In the genomic region with DNA sequence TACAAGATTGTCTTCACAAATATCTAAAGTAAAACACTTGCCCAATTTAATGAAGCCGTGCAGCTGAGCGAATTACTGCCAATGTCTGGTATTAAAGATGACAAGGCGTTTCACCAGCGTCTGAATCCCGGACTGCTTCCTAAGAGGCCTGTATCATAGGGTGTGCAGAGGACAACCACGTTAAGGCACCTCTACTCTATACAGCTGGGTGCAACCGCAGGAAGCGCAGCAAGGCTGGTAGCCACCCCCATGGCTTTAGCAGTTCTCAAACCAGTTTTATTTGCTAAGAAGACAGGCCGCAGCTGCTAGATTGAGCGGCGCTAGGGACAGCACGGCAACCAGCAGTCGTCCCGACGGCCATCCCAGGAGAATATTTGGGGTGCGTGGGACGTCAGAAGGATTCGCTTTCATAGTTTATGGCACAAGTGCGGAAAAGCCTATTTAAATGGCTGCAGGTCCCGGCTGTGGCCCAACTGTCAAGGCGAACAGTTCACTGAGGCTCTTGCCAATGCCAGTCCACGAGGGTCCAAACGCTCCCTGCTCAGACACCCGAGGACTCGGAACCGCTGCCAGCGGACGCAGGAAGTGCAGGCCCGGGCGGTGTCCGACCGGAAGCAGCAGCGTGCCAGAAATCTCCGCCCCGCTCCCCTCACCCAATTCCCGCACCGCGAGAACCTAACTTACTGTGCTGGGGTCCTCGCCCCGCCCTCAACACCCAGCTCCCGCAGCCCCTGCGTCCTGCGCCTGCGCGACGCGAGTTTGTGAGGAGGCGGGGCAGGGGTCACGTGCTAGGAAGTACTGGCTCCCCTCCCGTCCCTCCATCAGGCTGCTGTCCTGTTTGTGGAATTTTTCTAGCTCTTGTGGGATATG, we compare ENCODE assay signal across 8 mouse cellular contexts. TPM values are rescaled to one million over a fixed set of nuclear protein-coding genes. Genes with fewer than 3 reads are reported as not detected.
A peak's percentile ranks its signal among the peaks of the same experiment; 100 is the strongest.
DNase-seq lines count a peak whose midpoint lies in the region; ATAC-seq lines count a peak whose summit lies in the region.

TSS of gene Rfesd (minus strand) at position 746 of the 870 bp plus-strand sequence.

- H3K4me3 ChIP-seq in hindbrain, embryonic 11.5 days (ENCODE audit: low read depth, low read length), result peak within 1 kb of the TSS; percentile 77

- no peaks in the 10 kb centered on the region for H3K27me3 ChIP-seq in hindbrain, embryonic 11.5 days (ENCODE audit: control insufficient read depth, insufficient read depth, low read length)

- H3K4me2 ChIP-seq in hindbrain, embryonic 11.5 days (replicated peaks; ENCODE audit: low read depth, low read length), result peak within 1 kb of the TSS; percentile 77

- H3K9me3 ChIP-seq in hindbrain, embryonic 11.5 days (ENCODE audit: control insufficient read depth, low read length), result no peaks in the 10 kb centered on the region

- peak within 1 kb of the TSS; percentile 87 for H3K27ac ChIP-seq in hindbrain, embryonic 11.5 days (ENCODE audit: low read depth, low read length)

- WGBS in hindbrain, embryonic 11.5 days, result 2% methylated on average over 47 of the region's 50 CpGs

- no peaks in the 10 kb centered on the region for H3K4me1 ChIP-seq in hindbrain, embryonic 11.5 days (replicated peaks; ENCODE audit: control insufficient read depth, insufficient read depth, low read length)

- no peaks in the 10 kb centered on the region for H3K36me3 ChIP-seq in hindbrain, embryonic 11.5 days (ENCODE audit: control insufficient read depth, insufficient read depth, low read length)

- ATAC-seq in hindbrain, embryonic 11.5 days (ENCODE audit: low FRiP score), result peak; percentile 100

- DNase-seq in MN1 (ENCODE audit: low spot score), result peak; percentile 98
- peak; percentile 96 for DNase-seq in cerebellum, adult 9-10 months
- peak; percentile 95 to 96 for DNase-seq in frontal cortex, adult 2 months (ENCODE audit: extremely low spot score in 1 of 2, low spot score in 1 of 2)
- peak; percentile 99 for DNase-seq in hindbrain, embryonic 11.5 days (ENCODE audit: low spot score)
- peak; percentile 95 to 98 for DNase-seq in layer of hippocampus, postnatal 10 days (ENCODE audit: low spot score in 2 of 2)
- peak; percentile 99 for DNase-seq in lung, postnatal 10 days
- DNase-seq in ovary, postnatal 36 days (ENCODE audit: low spot score), result peak; percentile 98
- DNase-seq in thymus, postnatal 25 days, result peak; percentile 98

- peak within 1 kb of the TSS; percentile 94 for H3K9ac ChIP-seq in hindbrain, embryonic 11.5 days (ENCODE audit: low read depth, low read length)

RNA-seq across cellular contexts. Expression of gene Rfesd, which starts in this region (rescaled TPM):
- polyA plus RNA-seq in frontal cortex, adult 2 months (2012; rRNA removed), result 13.6 and 16.6 TPM in 2 replicates
- polyA plus RNA-seq in hindbrain, embryonic 11.5 days (2014; fragmentation: Nextera tagmentation; extraction: Ambion mirVana), result 18.0 and 19.4 TPM in 2 replicates
- 10 to 100 TPM; 19.7 to 20.4 TPM for total RNA-seq in layer of hippocampus, postnatal 10 days (2021)

Comparison
In these comparisons a context has a peak if more than half of its experiments do, and no peak if none do; other contexts are left out.
1. Peak in every context shown above with its lines: DNase-seq, ATAC-seq, H3K4me3 ChIP-seq and H3K27ac ChIP-seq.